Mouse (Mus musculus): ENCODE measurements around the gene Zfp429. TPM values are rescaled to one million over a fixed set of nuclear protein-coding genes. Genes with fewer than 3 reads are reported as not detected.
"Not testable (repeated sequence)": the region's sequence is repeated elsewhere in the genome, so short reads cannot be mapped to it uniquely, and the experiment has no call there.

Zfp429 gene
- polyA plus RNA-seq (2014; fragmentation: Nextera tagmentation; extraction: Ambion mirVana): 3.0 and 4.4 TPM in 2 replicates

- H3K9ac ChIP-seq (ENCODE audit: low read depth, low read length): peak within 1 kb of the TSS; percentile 58
- H3K4me1 ChIP-seq (replicated peaks; ENCODE audit: control insufficient read depth, insufficient read depth, low read length); H3K9me3 ChIP-seq (ENCODE audit: control insufficient read depth, low read length); H3K36me3 ChIP-seq (ENCODE audit: control insufficient read depth, insufficient read depth, low read length); H3K27ac ChIP-seq (ENCODE audit: low read depth, low read length); H3K27me3 ChIP-seq (replicated peaks; ENCODE audit: control insufficient read depth, insufficient read depth, low read length): not testable (repeated sequence)
- peak within 1 kb of the TSS; percentile 64 for H3K4me3 ChIP-seq (ENCODE audit: low read depth, low read length)
- H3K4me2 ChIP-seq: peak within 1 kb of the TSS; percentile 63
- peak; percentile 78 for DNase-seq (ENCODE audit: low spot score)
- 4% methylated on average over 14 of the region's 16 CpGs for WGBS
- peak; percentile 94 for ATAC-seq (replicated peaks; ENCODE audit: low FRiP score)
These were observed at the start of gene Zfp429 for GRCm38 (mm10) chr13:67399183-67399903. Gene Zfp429 (minus strand): TSS chr13:67399819.

- H3K27ac ChIP-seq (ENCODE audit: low read depth, low read length); H3K27me3 ChIP-seq (replicated peaks; ENCODE audit: control insufficient read depth, insufficient read depth, low read length); H3K36me3 ChIP-seq (ENCODE audit: control insufficient read depth, insufficient read depth, low read length); H3K4me3 ChIP-seq (ENCODE audit: low read depth, low read length); H3K9ac ChIP-seq (ENCODE audit: low read depth, low read length); ATAC-seq (replicated peaks; ENCODE audit: low FRiP score); DNase-seq (ENCODE audit: low spot score); H3K9me3 ChIP-seq (ENCODE audit: control insufficient read depth, low read length); H3K4me1 ChIP-seq (replicated peaks; ENCODE audit: control insufficient read depth, insufficient read depth, low read length); H3K4me2 ChIP-seq: not testable (repeated sequence)
- WGBS: 100% methylated on average over 1 of the region's 3 CpGs
These were observed 37.5 kb upstream of the Zfp429 start for GRCm38 (mm10) chr13:67437095-67437494.

- no peak for ATAC-seq (replicated peaks; ENCODE audit: low FRiP score)
- Histone ChIP-seq H3K9me3 (ENCODE audit: control insufficient read depth, low read length) (no peaks in the 10 kb centered on the region), H3K27me3 (replicated peaks; ENCODE audit: control insufficient read depth, insufficient read depth, low read length) (no peaks in the 10 kb centered on the region), H3K4me1 (replicated peaks; ENCODE audit: control insufficient read depth, insufficient read depth, low read length) (no peaks in the 10 kb centered on the region), H3K4me2 (no peak overlapping the region), H3K36me3 (ENCODE audit: control insufficient read depth, insufficient read depth, low read length) (no peaks in the 10 kb centered on the region), H3K27ac (ENCODE audit: low read depth, low read length) (no peak overlapping the region), H3K4me3 (ENCODE audit: low read depth, low read length) (no peak overlapping the region), H3K9ac (ENCODE audit: low read depth, low read length) (no peak overlapping the region)
- WGBS: 70% methylated on average over 3 of the region's 3 CpGs
- no peak for DNase-seq (ENCODE audit: low spot score)
These were observed 28.5 kb upstream of the Zfp429 start for GRCm38 (mm10) chr13:67428116-67428515.

- not testable (repeated sequence) for H3K36me3 ChIP-seq (ENCODE audit: control insufficient read depth, insufficient read depth, low read length); H3K9ac ChIP-seq (ENCODE audit: low read depth, low read length); H3K4me1 ChIP-seq (replicated peaks; ENCODE audit: control insufficient read depth, insufficient read depth, low read length); DNase-seq (ENCODE audit: low spot score); H3K9me3 ChIP-seq (ENCODE audit: control insufficient read depth, low read length); H3K4me2 ChIP-seq; H3K27ac ChIP-seq (ENCODE audit: low read depth, low read length); ATAC-seq (replicated peaks; ENCODE audit: low FRiP score); H3K27me3 ChIP-seq (replicated peaks; ENCODE audit: control insufficient read depth, insufficient read depth, low read length); H3K4me3 ChIP-seq (ENCODE audit: low read depth, low read length)
These were observed 26.1 kb upstream of the Zfp429 start for GRCm38 (mm10) chr13:67425699-67426098.

- not testable (repeated sequence) for H3K9ac ChIP-seq (ENCODE audit: low read depth, low read length); DNase-seq (ENCODE audit: low spot score); H3K9me3 ChIP-seq (ENCODE audit: control insufficient read depth, low read length); H3K27ac ChIP-seq (ENCODE audit: low read depth, low read length); H3K36me3 ChIP-seq (ENCODE audit: control insufficient read depth, insufficient read depth, low read length); H3K4me1 ChIP-seq (replicated peaks; ENCODE audit: control insufficient read depth, insufficient read depth, low read length); H3K4me3 ChIP-seq (ENCODE audit: low read depth, low read length); H3K27me3 ChIP-seq (replicated peaks; ENCODE audit: control insufficient read depth, insufficient read depth, low read length); ATAC-seq (replicated peaks; ENCODE audit: low FRiP score); H3K4me2 ChIP-seq
- 82% methylated on average over 2 of the region's 2 CpGs for WGBS
These were observed 22.9 kb upstream of the Zfp429 start for GRCm38 (mm10) chr13:67422532-67422931.

- peak; percentile 73 for DNase-seq (ENCODE audit: low spot score)
- WGBS: 2% methylated on average over 22 of the region's 22 CpGs
- Histone ChIP-seq H3K27me3 (replicated peaks; ENCODE audit: control insufficient read depth, insufficient read depth, low read length) (no peaks in the 10 kb centered on the region), H3K36me3 (ENCODE audit: control insufficient read depth, insufficient read depth, low read length) (no peaks in the 10 kb centered on the region), H3K4me2 (peak within 1 kb of the TSS; percentile 89), H3K27ac (ENCODE audit: low read depth, low read length) (no peak within 1 kb of the TSS), H3K9ac (ENCODE audit: low read depth, low read length) (peak within 1 kb of the TSS; percentile 46), H3K4me3 (ENCODE audit: low read depth, low read length) (peak within 1 kb of the TSS; percentile 57), H3K4me1 (replicated peaks; ENCODE audit: control insufficient read depth, insufficient read depth, low read length) (0 out of 2 replicates have a peak, but pooled peaks cover 3% of the 10 kb centered on the region), H3K9me3 (ENCODE audit: control insufficient read depth, low read length) (no peaks in the 10 kb centered on the region)
- ATAC-seq (replicated peaks; ENCODE audit: low FRiP score): peak; percentile 80
These were observed 21.7 kb upstream of the Zfp429 start, which contains the start of gene Zfp459 for GRCm38 (mm10) chr13:67421207-67421857. Gene Zfp459 (minus strand): TSS chr13:67421418.

- no peak for DNase-seq (ENCODE audit: low spot score)
These were observed 21.1 kb upstream of the Zfp429 start for GRCm38 (mm10) chr13:67420558-67421206.

GRCm38 (mm10) chr13:67416811-67417210 is 17.2 kb upstream of the Zfp429 start:
- Histone ChIP-seq H3K27me3 (replicated peaks; ENCODE audit: control insufficient read depth, insufficient read depth, low read length) (no peaks in the 10 kb centered on the region), H3K9ac (ENCODE audit: low read depth, low read length) (no peak overlapping the region), H3K36me3 (ENCODE audit: control insufficient read depth, insufficient read depth, low read length) (no peaks in the 10 kb centered on the region), H3K4me1 (replicated peaks; ENCODE audit: control insufficient read depth, insufficient read depth, low read length) (0 out of 2 replicates have a peak, but pooled peaks cover 3% of the 10 kb centered on the region), H3K4me2 (no peak overlapping the region), H3K9me3 (ENCODE audit: control insufficient read depth, low read length) (no peaks in the 10 kb centered on the region), H3K27ac (ENCODE audit: low read depth, low read length) (no peak overlapping the region), H3K4me3 (ENCODE audit: low read depth, low read length) (no peak overlapping the region)
- no peak for DNase-seq (ENCODE audit: low spot score)
- ATAC-seq (replicated peaks; ENCODE audit: low FRiP score): no peak
- WGBS: 82% methylated on average over 3 of the region's 3 CpGs

More at GRCm38 (mm10) chr13:67420558-67421206, 21.1 kb upstream of the Zfp429 start:
- 0 out of 2 replicates have a peak, but pooled peaks cover 3% of the 10 kb centered on the region for H3K4me1 ChIP-seq (replicated peaks; ENCODE audit: control insufficient read depth, insufficient read depth, low read length)
- H3K4me2 ChIP-seq: peak overlapping the region; percentile 89
- no peaks in the 10 kb centered on the region for H3K9me3 ChIP-seq (ENCODE audit: control insufficient read depth, low read length)
- peak overlapping the region; percentile 57 for H3K4me3 ChIP-seq (ENCODE audit: low read depth, low read length)
- no peak for ATAC-seq (replicated peaks; ENCODE audit: low FRiP score)
- H3K36me3 ChIP-seq (ENCODE audit: control insufficient read depth, insufficient read depth, low read length): no peaks in the 10 kb centered on the region
- no peak overlapping the region for H3K27ac ChIP-seq (ENCODE audit: low read depth, low read length)
- peak overlapping the region; percentile 46 for H3K9ac ChIP-seq (ENCODE audit: low read depth, low read length)
- no peaks in the 10 kb centered on the region for H3K27me3 ChIP-seq (replicated peaks; ENCODE audit: control insufficient read depth, insufficient read depth, low read length)
- 35% methylated on average over 11 of the region's 11 CpGs for WGBS
